Mouse (Mus musculus) kidney, embryonic 16.5 days (tissue): Measurements from ENCODE around the gene Gm42417. TPM values are rescaled to one million over a fixed set of nuclear protein-coding genes. Genes with fewer than 3 reads are reported as not detected.
A peak's percentile ranks its signal among the peaks of the same experiment; 100 is the strongest.

Experiments used
- ATAC-seq: fragments of 200-750 bp; cut with Nextera tagmentation; 2 replicates; pipeline ENCODE4 v1.8.0; 2017; ENCODE audit warnings: moderate TSS enrichment; ENCODE audit not compliant: low FRiP score, low TSS enrichment
- H3K27ac ChIP-seq: fragments of 300-500 bp; sonication (generic); 2 replicates; pipeline ENCODE4 v1.5.1; 2014; ENCODE audit warnings: low read length
- H3K27me3 ChIP-seq: fragments of 300-500 bp; sonication (generic); 2 replicates; pipeline ENCODE4 v1.6.1; 2014; ENCODE audit warnings: low read length, control low read depth, mixed read lengths; ENCODE audit not compliant: insufficient read depth
- H3K36me3 ChIP-seq: fragments of 300-500 bp; sonication (generic); 2 replicates; pipeline ENCODE4 v1.6.1; 2014; ENCODE audit warnings: low read length, control low read depth, mixed read lengths; ENCODE audit not compliant: insufficient read depth
- H3K4me1 ChIP-seq: fragments of 300-500 bp; sonication (generic); 2 replicates; pipeline ENCODE4 v1.6.1; 2014; ENCODE audit warnings: low read length, control low read depth, mixed read lengths; ENCODE audit not compliant: insufficient read depth
- H3K4me2 ChIP-seq: fragments of 300-500 bp; sonication (generic); replicated peaks from 2 replicates; pipeline ENCODE4 v1.6.1; 2014; ENCODE audit warnings: low read depth, low read length
- H3K4me3 ChIP-seq: fragments of 300-500 bp; sonication (generic); 2 replicates; pipeline ENCODE4 v1.5.1; 2014; ENCODE audit warnings: mild to moderate bottlenecking, low read length
- H3K9ac ChIP-seq: fragments of 300-500 bp; sonication (generic); replicated peaks from 2 replicates; pipeline ENCODE4 v1.6.1; 2014; ENCODE audit warnings: low read length
- H3K9me3 ChIP-seq: fragments of 300-500 bp; sonication (generic); 2 replicates; pipeline ENCODE4 v1.6.1; 2016; ENCODE audit warnings: low read length, control low read depth
- WGBS: fragments of 180-500 bp; shearing (Covaris S2); extraction: QIAGEN DNeasy Blood & Tissue Kit; methylation state at CpG from one replicate; pipeline ENCODE4 v1.1.7; 2014; 5-methylcytosine and 5-hydroxymethylcytosine counted together
- microRNA-seq: library from miRNA; unstranded; fragments of <30 nt; microRNA quantifications from one replicate; pipeline ENCODE4, GENCODE M21; 2016
- polyA plus RNA-seq: library from polyadenylated mRNA; unstranded; fragments of >200 nt; fragmentation: Nextera tagmentation; extraction: Ambion mirVana; gene quantifications from 2 replicates; pipeline ENCODE4 v1.2.1, GENCODE M21; 2015

Gm42417 gene
- polyA plus RNA-seq, 1 experiment from 2014 or later, result 0.30 TPM

- H3K9me3 ChIP-seq, result no peaks in the 10 kb centered on the region
- no peak overlapping the region for H3K4me3 ChIP-seq
- no peaks in the 10 kb centered on the region for H3K27me3 ChIP-seq
- no peak for ATAC-seq
- WGBS, result 58% methylated on average over 6 of the region's 6 CpGs
- H3K36me3 ChIP-seq, result no peaks in the 10 kb centered on the region
- H3K4me2 ChIP-seq, result no peak overlapping the region
- no peak overlapping the region for H3K27ac ChIP-seq
- no peak overlapping the region for H3K9ac ChIP-seq
- H3K4me1 ChIP-seq, result peaks cover 3% of the 10 kb centered on the region; the same call in 1 of the 2 replicates
These were observed 45.9 kb downstream of the Gm42417 start for GRCm38 (mm10) chr1:36493299-36493698.

GRCm38 (mm10) chr1:36492416-36493139 is 46.7 kb downstream of the Gm42417 start:
- Histone ChIP-seq H3K36me3 (no peaks in the 10 kb centered on the region), H3K4me3 (no peak overlapping the region), H3K27me3 (no peaks in the 10 kb centered on the region), H3K4me2 (no peak overlapping the region), H3K27ac (no peak overlapping the region), H3K9me3 (no peaks in the 10 kb centered on the region), H3K9ac (no peak overlapping the region; the same call in 1 of the 2 replicates), H3K4me1 (peaks cover 3% of the 10 kb centered on the region; the same call in 1 of the 2 replicates)
- WGBS, result 28% methylated on average over 9 of the region's 9 CpGs
- peak; percentile 94 for ATAC-seq

- Histone ChIP-seq H3K36me3 (no peaks in the 10 kb centered on the region), H3K9ac (no peak overlapping the region), H3K27me3 (no peaks in the 10 kb centered on the region), H3K9me3 (no peaks in the 10 kb centered on the region), H3K4me3 (no peak overlapping the region), H3K4me2 (no peak overlapping the region), H3K4me1 (peaks cover 10% of the 10 kb centered on the region; the same call in 1 of the 2 replicates), H3K27ac (no peak overlapping the region)
- no peak for ATAC-seq
- 84% methylated on average over 6 of the region's 6 CpGs for WGBS
These were observed 49.6 kb downstream of the Gm42417 start for GRCm38 (mm10) chr1:36489661-36490060.

GRCm38 (mm10) chr1:36487111-36487510 is 52.1 kb downstream of the Gm42417 start:
- ATAC-seq, result peak; percentile 18; the same call in 1 of the 2 replicates
- Histone ChIP-seq H3K9me3 (no peaks in the 10 kb centered on the region), H3K36me3 (no peaks in the 10 kb centered on the region), H3K9ac (no peak overlapping the region), H3K4me2 (no peak overlapping the region), H3K4me1 (peaks cover 10% of the 10 kb centered on the region; the same call in 1 of the 2 replicates), H3K27me3 (no peaks in the 10 kb centered on the region), H3K27ac (no peak overlapping the region), H3K4me3 (no peak overlapping the region)
- WGBS, result 44% methylated on average over 9 of the region's 9 CpGs

- ATAC-seq, result no peak
- no peaks in the 10 kb centered on the region for H3K27me3 ChIP-seq
- H3K9ac ChIP-seq, result no peak overlapping the region
- H3K27ac ChIP-seq, result no peak overlapping the region
- no peaks in the 10 kb centered on the region for H3K9me3 ChIP-seq
- peaks cover 18% of the 10 kb centered on the region for H3K4me1 ChIP-seq
- no peaks in the 10 kb centered on the region for H3K36me3 ChIP-seq
- no peak overlapping the region for H3K4me3 ChIP-seq
- WGBS, result 76% methylated on average over 7 of the region's 7 CpGs
- H3K4me2 ChIP-seq, result no peak overlapping the region
These were observed 54.1 kb downstream of the Gm42417 start for GRCm38 (mm10) chr1:36485080-36485479.

- Histone ChIP-seq H3K27me3 (no peaks in the 10 kb centered on the region), H3K4me2 (no peak overlapping the region), H3K9me3 (no peaks in the 10 kb centered on the region), H3K36me3 (no peaks in the 10 kb centered on the region), H3K4me3 (no peak overlapping the region), H3K27ac (no peak overlapping the region), H3K9ac (no peak overlapping the region), H3K4me1 (peaks cover 28% of the 10 kb centered on the region)
- WGBS, result 57% methylated on average over 4 of the region's 4 CpGs
- ATAC-seq, result no peak
These were observed 55.4 kb downstream of the Gm42417 start for GRCm38 (mm10) chr1:36483825-36484224.

Small RNA genes lying within 50 kb of the gene (microRNA-seq; reads per million reads assigned to microRNA genes)
- not detected for gene Gm47280

Other genes with a start within 250 kb of the Gm42417 start
- gene Arid5a, start 231.7 kb downstream of the Gm42417 start, polyA plus RNA-seq, result 6.5 and 7.9 TPM in 2 replicates
- 49.8 and 55.7 TPM in 2 replicates for gene Kansl3, start 170.2 kb downstream of the Gm42417 start, polyA plus RNA-seq
- gene Fer1l5, start 167.1 kb downstream of the Gm42417 start, polyA plus RNA-seq, result 1.3 and 1.7 TPM in 2 replicates
- gene Lman2l, start 94.2 kb downstream of the Gm42417 start, polyA plus RNA-seq, result 54.0 and 61.4 TPM in 2 replicates
- gene Cnnm4, start 67.8 kb downstream of the Gm42417 start, polyA plus RNA-seq, result 13.8 and 13.9 TPM in 2 replicates
- gene Cnnm3, start 27.6 kb downstream of the Gm42417 start, polyA plus RNA-seq, result 3.5 and 3.7 TPM in 2 replicates
- gene Ankrd23, start 2.5 kb downstream of the Gm42417 start, polyA plus RNA-seq, result 15.2 and 21.7 TPM in 2 replicates
- 29.2 and 30.0 TPM in 2 replicates for gene Ankrd39, start 8.0 kb upstream of the Gm42417 start, polyA plus RNA-seq
- gene Sema4c, start 18.9 kb upstream of the Gm42417 start, polyA plus RNA-seq, result 21.4 and 21.9 TPM in 2 replicates
- 1.2 and 1.8 TPM in 2 replicates for gene Fam178b, start 143.8 kb upstream of the Gm42417 start, polyA plus RNA-seq
- 681 and 722 TPM in 2 replicates for gene Cox5b, start 152.0 kb upstream of the Gm42417 start, polyA plus RNA-seq
- gene 4933424G06Rik, start 170.7 kb upstream of the Gm42417 start, polyA plus RNA-seq, result 0.26 TPM in 1 of 2 replicates, not detected in the other
- gene Actr1b, start 175.0 kb upstream of the Gm42417 start, polyA plus RNA-seq, result 118 and 123 TPM in 2 replicates
- 0.28 and 0.54 TPM in 2 replicates for gene Zap70, start 222.4 kb upstream of the Gm42417 start, polyA plus RNA-seq